Mouse (Mus musculus) hindbrain, embryonic 12.5 days (tissue): Measurements from ENCODE around the gene Frmd4a. TPM values are rescaled to one million over a fixed set of nuclear protein-coding genes. Genes with fewer than 3 reads are reported as not detected.
"Not testable (repeated sequence)": the region's sequence is repeated elsewhere in the genome, so short reads cannot be mapped to it uniquely, and the experiment has no call there.

Experiments
- ATAC-seq: fragments of 200-750 bp; cut with Nextera tagmentation; 2 replicates; pipeline ENCODE4 v1.8.0; 2017; ENCODE audit warnings: moderate TSS enrichment; ENCODE audit not compliant: low FRiP score
- H3K27ac ChIP-seq: fragments of 300-500 bp; sonication (generic); 2 replicates; pipeline ENCODE4 v1.5.1; 2016; ENCODE audit warnings: mild to moderate bottlenecking
- H3K27me3 ChIP-seq: fragments of 300-500 bp; sonication (generic); 2 replicates; pipeline ENCODE4 v1.6.1; 2016; ENCODE audit warnings: mild to moderate bottlenecking
- H3K36me3 ChIP-seq: fragments of 300-500 bp; sonication (generic); 2 replicates; pipeline ENCODE4 v1.6.1; 2016; ENCODE audit warnings: mild to moderate bottlenecking
- H3K4me1 ChIP-seq: fragments of 300-500 bp; sonication (generic); 2 replicates; pipeline ENCODE4 v1.6.1; 2016
- H3K4me2 ChIP-seq: fragments of 300-500 bp; sonication (generic); replicated peaks from 2 replicates; pipeline ENCODE4 v1.6.1; 2016; ENCODE audit warnings: mild to moderate bottlenecking
- H3K4me3 ChIP-seq: fragments of 300-500 bp; sonication (generic); 2 replicates; pipeline ENCODE4 v1.5.1; 2016; ENCODE audit warnings: mild to moderate bottlenecking
- H3K9ac ChIP-seq: fragments of 300-500 bp; sonication (generic); 2 replicates; pipeline ENCODE4 v1.6.1; 2016; ENCODE audit warnings: mild to moderate bottlenecking, moderate library complexity
- H3K9me3 ChIP-seq: fragments of 300-500 bp; sonication (generic); replicated peaks from 2 replicates; pipeline ENCODE4 v1.6.1; 2016; ENCODE audit warnings: mild to moderate bottlenecking
- WGBS: fragments of 180-500 bp; shearing (Covaris S2); methylation state at CpG from one replicate; pipeline ENCODE4 v1.1.7; 2016; 5-methylcytosine and 5-hydroxymethylcytosine counted together
- polyA plus RNA-seq: library from polyadenylated mRNA; unstranded; fragments of >200 nt; fragmentation: Nextera tagmentation; extraction: Ambion mirVana; gene quantifications from 2 replicates; pipeline ENCODE4 v1.2.1, GENCODE M21; 2016

Gene Frmd4a
- polyA plus RNA-seq, 1 experiment from 2014 or later: 69.6 TPM

GRCm38 (mm10) chr2:4228510-4228909, 211.0 kb downstream of the Frmd4a start:
- WGBS: 34% methylated on average over 3 of the region's 3 CpGs
- Histone ChIP-seq H3K4me3 (no peak overlapping the region), H3K36me3 (no peaks in the 10 kb centered on the region), H3K9ac (no peak overlapping the region), H3K27ac (0 out of 2 replicates have a peak overlapping the region, but pooled peaks have one; percentile 2), H3K4me1 (peaks cover 41% of the 10 kb centered on the region), H3K9me3 (no peaks in the 10 kb centered on the region), H3K4me2 (no peak overlapping the region), H3K27me3 (no peaks in the 10 kb centered on the region)
- peak; percentile 38; the same call in 1 of the 2 replicates for ATAC-seq

GRCm38 (mm10) chr2:4232335-4232734, 214.8 kb downstream of the Frmd4a start:
- 24% methylated on average over 3 of the region's 3 CpGs for WGBS
- peaks cover 38% of the 10 kb centered on the region for H3K4me1 ChIP-seq
- peak overlapping the region; percentile 76; the same call in 1 of the 2 replicates for H3K27ac ChIP-seq
- H3K4me2 ChIP-seq: peak overlapping the region; percentile 38
- no peak overlapping the region for H3K4me3 ChIP-seq
- no peaks in the 10 kb centered on the region for H3K36me3 ChIP-seq
- no peak overlapping the region for H3K9ac ChIP-seq
- H3K27me3 ChIP-seq: no peaks in the 10 kb centered on the region
- ATAC-seq: peak; percentile 29; the same call in 1 of the 2 replicates
- H3K9me3 ChIP-seq: no peaks in the 10 kb centered on the region

DNA sequence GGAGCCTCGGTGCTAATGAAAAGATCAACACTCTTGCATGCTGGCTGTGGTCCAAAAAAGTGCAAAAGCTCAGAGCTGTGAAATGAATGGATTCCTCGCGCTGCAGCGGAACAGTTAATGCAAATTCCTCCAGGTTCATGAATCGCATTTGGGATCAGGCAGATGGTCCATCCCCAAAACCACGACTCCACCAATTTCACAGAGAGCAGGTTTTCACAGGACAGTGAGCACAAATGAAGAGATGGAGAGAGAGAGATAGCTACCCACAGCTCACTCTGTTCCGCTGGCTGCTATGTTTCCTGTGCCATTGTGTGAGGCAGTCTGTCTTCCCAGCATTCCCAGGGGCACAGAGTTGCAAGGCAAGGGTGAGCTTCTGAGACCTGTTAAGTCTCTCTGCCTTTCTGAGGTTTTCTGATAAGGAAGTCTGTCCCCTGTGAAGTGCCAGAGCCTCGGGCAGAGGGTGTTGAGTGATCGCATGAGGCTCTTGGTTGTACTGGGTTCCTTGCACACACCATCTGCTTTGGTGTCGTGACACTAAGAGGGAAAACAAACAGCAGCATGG, 215.3 kb downstream of the Frmd4a start:
- Histone ChIP-seq H3K9ac (no peak overlapping the region), H3K4me1 (peaks cover 32% of the 10 kb centered on the region), H3K4me3 (no peak overlapping the region), H3K27me3 (no peaks in the 10 kb centered on the region), H3K36me3 (no peaks in the 10 kb centered on the region), H3K9me3 (no peaks in the 10 kb centered on the region), H3K4me2 (peak overlapping the region; percentile 38), H3K27ac (peak overlapping the region; percentile 76)
- peak; percentile 66 for ATAC-seq
- WGBS: 21% methylated on average over 10 of the region's 10 CpGs

DNA sequence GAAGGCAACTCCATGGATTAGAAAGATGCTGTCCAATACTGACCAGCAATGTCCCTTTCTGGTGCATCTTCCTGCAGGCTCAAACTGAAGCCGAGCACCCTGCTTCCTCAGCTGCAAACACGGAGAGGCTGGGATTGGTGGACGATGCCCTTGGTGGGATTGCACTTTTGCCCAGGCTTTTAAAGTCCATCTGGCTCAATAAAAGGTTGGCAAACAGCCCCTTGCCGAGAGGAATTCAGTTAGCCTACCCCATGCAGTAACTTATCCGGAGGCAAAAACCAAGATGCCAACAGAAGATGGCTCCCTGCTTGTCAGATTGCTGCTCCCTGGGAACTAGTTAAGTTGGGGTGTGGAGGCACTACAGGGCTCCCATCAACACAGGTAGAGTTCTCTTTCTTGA, 220.2 kb downstream of the Frmd4a start:
- 93% methylated on average over 5 of the region's 5 CpGs for WGBS
- ATAC-seq: no peak
- H3K4me2 ChIP-seq: no peak overlapping the region
- H3K4me3 ChIP-seq: no peak overlapping the region
- H3K4me1 ChIP-seq: peaks cover 16% of the 10 kb centered on the region
- no peaks in the 10 kb centered on the region for H3K36me3 ChIP-seq
- H3K9ac ChIP-seq: no peak overlapping the region
- no peaks in the 10 kb centered on the region for H3K9me3 ChIP-seq
- H3K27ac ChIP-seq: no peak overlapping the region
- no peaks in the 10 kb centered on the region for H3K27me3 ChIP-seq

DNA sequence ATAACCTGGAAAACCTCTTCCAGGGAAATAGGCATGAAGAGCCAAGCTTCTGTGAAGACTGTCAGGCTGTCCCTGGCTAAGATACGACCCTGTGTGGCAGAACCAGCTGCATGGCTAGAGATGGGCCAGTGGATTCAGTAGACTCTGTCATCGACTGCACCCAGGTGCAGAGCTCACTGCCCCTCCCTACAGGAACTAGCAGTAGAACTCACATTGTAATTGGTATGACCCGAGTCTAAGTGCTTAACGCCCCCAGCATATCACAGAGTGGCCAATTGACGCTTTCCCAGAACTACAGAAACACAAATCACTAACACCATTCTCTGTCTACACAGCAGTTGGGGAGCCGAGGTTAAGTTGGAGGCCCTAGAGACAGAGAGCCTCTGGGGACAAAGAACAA, 232.2 kb downstream of the Frmd4a start:
- H3K27ac ChIP-seq: no peak overlapping the region

GRCm38 (mm10) chr2:4252541-4253291, 235.2 kb downstream of the Frmd4a start:
- H3K27ac ChIP-seq: peak overlapping the region; percentile 62
- no peaks in the 10 kb centered on the region for H3K36me3 ChIP-seq
- WGBS: 42% methylated on average over 9 of the region's 9 CpGs
- no peak overlapping the region for H3K4me3 ChIP-seq
- 0 out of 2 replicates have a peak overlapping the region, but pooled peaks have one; percentile 25 for H3K9ac ChIP-seq
- H3K27me3 ChIP-seq: no peaks in the 10 kb centered on the region
- H3K4me2 ChIP-seq: no peak overlapping the region
- H3K9me3 ChIP-seq: no peaks in the 10 kb centered on the region
- H3K4me1 ChIP-seq: peaks cover 14% of the 10 kb centered on the region
- no peak for ATAC-seq

More for the DNA sequence above, 232.2 kb downstream of the Frmd4a start:
- Histone ChIP-seq H3K4me3 (no peak overlapping the region), H3K27me3 (no peaks in the 10 kb centered on the region), H3K4me2 (no peak overlapping the region), H3K9ac (no peak overlapping the region), H3K9me3 (no peaks in the 10 kb centered on the region), H3K4me1 (peaks cover 14% of the 10 kb centered on the region), H3K36me3 (no peaks in the 10 kb centered on the region)
- 35% methylated on average over 6 of the region's 6 CpGs for WGBS
- no peak for ATAC-seq

DNA sequence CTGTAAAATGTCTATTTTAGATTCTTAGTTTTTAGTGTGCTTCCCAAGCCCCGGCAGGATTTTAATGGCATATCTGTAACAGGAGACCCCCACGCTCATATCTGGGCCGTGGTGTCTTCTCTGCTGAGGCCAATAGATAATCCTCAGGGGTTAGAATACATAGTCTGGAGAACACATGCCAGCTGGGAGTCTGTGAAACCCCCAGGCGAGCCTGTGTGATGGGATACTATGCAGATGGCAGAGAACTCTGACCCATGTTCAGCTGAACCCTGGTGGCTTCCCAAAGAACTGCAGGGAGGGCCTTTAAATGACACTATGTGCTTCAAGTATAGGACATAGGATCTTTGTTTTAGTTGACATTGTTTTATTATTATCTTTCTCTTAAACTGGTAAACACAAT, 235.8 kb downstream of the Frmd4a start:
- Histone ChIP-seq H3K27ac (peak overlapping the region; percentile 62), H3K4me2 (no peak overlapping the region), H3K4me1 (peaks cover 14% of the 10 kb centered on the region), H3K4me3 (no peak overlapping the region), H3K9me3 (no peaks in the 10 kb centered on the region), H3K27me3 (no peaks in the 10 kb centered on the region), H3K36me3 (no peaks in the 10 kb centered on the region), H3K9ac (0 out of 2 replicates have a peak overlapping the region, but pooled peaks have one; percentile 25)
- ATAC-seq: no peak
- WGBS: 25% methylated on average over 4 of the region's 4 CpGs

- Histone ChIP-seq H3K9ac (no peak overlapping the region), H3K27me3 (no peaks in the 10 kb centered on the region), H3K4me2 (no peak overlapping the region), H3K36me3 (no peaks in the 10 kb centered on the region), H3K9me3 (no peaks in the 10 kb centered on the region), H3K4me3 (no peak overlapping the region), H3K4me1 (peaks cover 14% of the 10 kb centered on the region), H3K27ac (no peak overlapping the region)
- ATAC-seq: no peak
- WGBS: 83% methylated on average over 5 of the region's 5 CpGs
Measured at GRCm38 (mm10) chr2:4254083-4254482, 236.6 kb downstream of the Frmd4a start.

GRCm38 (mm10) chr2:4256242-4256641, 238.7 kb downstream of the Frmd4a start:
- H3K9ac ChIP-seq: no peak overlapping the region
- no peak overlapping the region for H3K4me3 ChIP-seq
- H3K27me3 ChIP-seq: no peaks in the 10 kb centered on the region
- 95% methylated on average over 2 of the region's 2 CpGs for WGBS
- H3K9me3 ChIP-seq: no peaks in the 10 kb centered on the region
- ATAC-seq: no peak
- no peak overlapping the region for H3K27ac ChIP-seq
- H3K36me3 ChIP-seq: no peaks in the 10 kb centered on the region
- H3K4me1 ChIP-seq: peaks cover 20% of the 10 kb centered on the region
- H3K4me2 ChIP-seq: no peak overlapping the region

DNA sequence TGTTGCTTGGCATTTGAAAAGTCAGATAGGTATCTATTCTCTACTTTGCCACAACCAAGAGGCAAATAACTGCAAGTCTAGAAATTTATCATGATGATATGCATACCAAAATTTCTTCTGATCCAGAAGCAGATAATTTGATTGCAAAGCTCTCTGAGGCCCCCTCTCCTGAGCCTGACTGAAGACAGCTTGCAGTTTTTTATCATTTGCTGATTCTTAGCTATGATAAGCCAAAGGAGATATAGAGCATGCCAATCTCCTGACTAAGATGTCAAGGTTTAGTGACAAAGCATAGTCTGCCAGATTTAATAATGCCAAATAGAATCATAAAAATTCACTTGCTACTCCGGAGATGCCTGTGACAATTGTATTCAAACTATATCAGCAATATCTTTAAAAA, 240.1 kb downstream of the Frmd4a start:
- WGBS: 95% methylated on average over 1 of the region's 1 CpGs
- ATAC-seq: no peak
- no peak overlapping the region for H3K4me3 ChIP-seq
- H3K9me3 ChIP-seq: no peaks in the 10 kb centered on the region
- H3K27me3 ChIP-seq: no peaks in the 10 kb centered on the region
- H3K27ac ChIP-seq: no peak overlapping the region
- peaks cover 20% of the 10 kb centered on the region for H3K4me1 ChIP-seq
- no peak overlapping the region for H3K9ac ChIP-seq
- no peak overlapping the region for H3K4me2 ChIP-seq
- H3K36me3 ChIP-seq: no peaks in the 10 kb centered on the region

- H3K9me3 ChIP-seq, ATAC-seq, H3K27me3 ChIP-seq, H3K9ac ChIP-seq, H3K4me3 ChIP-seq, H3K36me3 ChIP-seq, H3K4me2 ChIP-seq, H3K27ac ChIP-seq: not testable (repeated sequence)
- WGBS: 96% methylated on average over 12 of the region's 12 CpGs
- peaks cover 10% of the 10 kb centered on the region; the same call in 1 of the 2 replicates for H3K4me1 ChIP-seq
Measured at GRCm38 (mm10) chr2:4258803-4259202, 241.3 kb downstream of the Frmd4a start.

DNA sequence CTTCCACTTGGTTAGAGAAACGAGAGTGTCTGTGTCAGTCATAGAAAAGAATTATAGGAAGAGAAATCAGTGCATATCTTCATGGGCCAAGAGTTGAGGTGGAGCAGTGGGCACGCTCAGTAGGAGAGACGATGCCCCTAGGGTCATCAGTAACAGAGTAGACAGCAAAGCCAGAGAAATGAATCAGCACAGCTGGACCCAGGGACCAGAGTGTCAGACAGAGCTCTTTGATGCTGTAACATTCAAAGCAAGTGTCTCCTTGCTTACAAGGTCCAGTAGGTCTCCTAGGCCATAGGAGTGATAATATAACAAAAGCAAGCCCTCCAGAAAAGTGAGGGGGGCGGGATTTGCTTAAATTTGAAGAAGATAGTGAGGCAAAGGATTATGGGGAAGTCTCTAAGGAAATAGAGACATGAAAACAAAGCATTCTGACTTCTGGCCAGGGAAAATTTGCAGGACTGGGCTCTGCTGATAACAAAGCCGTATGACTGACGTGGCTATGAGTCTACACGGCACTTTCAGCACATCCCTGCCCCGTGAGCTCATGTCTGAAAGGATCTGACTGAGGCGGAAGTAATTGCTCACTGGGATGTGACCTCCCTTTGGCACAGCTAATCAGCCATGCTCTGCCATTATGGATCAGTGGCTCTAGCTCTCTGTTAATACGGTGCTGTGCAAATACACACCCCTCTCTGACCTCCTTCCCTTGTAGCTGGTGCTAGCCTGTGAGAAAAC, 243.0 kb downstream of the Frmd4a start:
- no peaks in the 10 kb centered on the region for H3K36me3 ChIP-seq
- H3K9ac ChIP-seq: no peak overlapping the region
- no peaks in the 10 kb centered on the region for H3K27me3 ChIP-seq
- no peak overlapping the region for H3K27ac ChIP-seq
- H3K4me2 ChIP-seq: no peak overlapping the region
- no peaks in the 10 kb centered on the region for H3K9me3 ChIP-seq
- 19% methylated on average over 10 of the region's 10 CpGs for WGBS
- peaks cover 10% of the 10 kb centered on the region; the same call in 1 of the 2 replicates for H3K4me1 ChIP-seq
- H3K4me3 ChIP-seq: no peak overlapping the region
- ATAC-seq: peak; percentile 71; the same call in 1 of the 2 replicates
